Mouse (Mus musculus): ENCODE data around the gene Arhgap11a. TPM values are rescaled to one million over a fixed set of nuclear protein-coding genes. Genes with fewer than 3 reads are reported as not detected.
A peak's percentile ranks its signal among the peaks of the same experiment; 100 is the strongest.

Arhgap11a gene
- total RNA-seq, 1 experiment from 2014 or later, result 7.4 TPM

- DNase-seq, result no peak
Observed at GRCm38 (mm10) chr2:113817681-113818606, 30.5 kb downstream of the Arhgap11a start.

- DNase-seq, result peak; percentile 81
Observed at GRCm38 (mm10) chr2:113807640-113808039, 40.8 kb downstream of the Arhgap11a start.

- DNase-seq, result peak; percentile 38
Observed at GRCm38 (mm10) chr2:113806851-113807577, 41.4 kb downstream of the Arhgap11a start.

- no peak for DNase-seq
Observed at GRCm38 (mm10) chr2:113805765-113806164, 42.7 kb downstream of the Arhgap11a start.

- no peak for DNase-seq
Observed at GRCm38 (mm10) chr2:113803753-113804152, 44.7 kb downstream of the Arhgap11a start.

GRCm38 (mm10) chr2:113800846-113801245 lies 47.6 kb downstream of the Arhgap11a start:
- no peak for DNase-seq

- DNase-seq, result no peak
Observed at GRCm38 (mm10) chr2:113798605-113799004, 49.9 kb downstream of the Arhgap11a start.

GRCm38 (mm10) chr2:113795186-113795585 lies 53.3 kb downstream of the Arhgap11a start:
- no peak for DNase-seq

GRCm38 (mm10) chr2:113793521-113793920 lies 54.9 kb downstream of the Arhgap11a start:
- no peak for DNase-seq

- DNase-seq, result no peak
Observed at GRCm38 (mm10) chr2:113788821-113789387, 59.6 kb downstream of the Arhgap11a start.

GRCm38 (mm10) chr2:113787882-113788281 lies 60.6 kb downstream of the Arhgap11a start:
- DNase-seq, result no peak

- DNase-seq, result no peak
Observed at GRCm38 (mm10) chr2:113784851-113785250, 63.6 kb downstream of the Arhgap11a start.

- no peak for DNase-seq
Observed at GRCm38 (mm10) chr2:113781521-113781920, 66.9 kb downstream of the Arhgap11a start.

Other genes starting within 250 kb of the Arhgap11a start
- gene Grem1, start 90.0 kb downstream of the Arhgap11a start, total RNA-seq (2021), result 0.33 TPM in 1 of 2 replicates, not detected in the other
- gene Scg5, start 19.5 kb downstream of the Arhgap11a start, total RNA-seq (2021), result 32.6 and 46.0 TPM in 2 replicates
- gene Gjd2, start 165.0 kb upstream of the Arhgap11a start, total RNA-seq (2021), result 3.4 and 5.3 TPM in 2 replicates
- gene Actc1, start 204.9 kb upstream of the Arhgap11a start, total RNA-seq (2021), result not detected in 2 replicates